Mouse (Mus musculus) lung, postnatal 14 days (tissue): ENCODE data around the gene Mmgt2.

Source experiments
- DNase-seq: peaks from one replicate; pipeline ENCODE4 v3.0.0; 2021

Mmgt2 gene

GRCm38 (mm10) chr11:62706141-62706540, 57.7 kb downstream of the Mmgt2 start:
- no peak for DNase-seq

GRCm38 (mm10) chr11:62708252-62708651, 59.8 kb downstream of the Mmgt2 start:
- no peak for DNase-seq

GRCm38 (mm10) chr11:62710657-62711056, 62.2 kb downstream of the Mmgt2 start:
- no peak for DNase-seq
